Mouse (Mus musculus) liver (tissue): ENCODE results near the gene Edn1.

Experiments used
- DNase-seq: peaks from one replicate; pipeline ENCODE4 v3.0.0-alpha.2; 2020; ENCODE audit warnings: mixed read lengths

Gene Edn1

GRCm38 (mm10) chr13:42317808-42318207 is 16.5 kb downstream of the Edn1 start:
- no peak for DNase-seq

DNA sequence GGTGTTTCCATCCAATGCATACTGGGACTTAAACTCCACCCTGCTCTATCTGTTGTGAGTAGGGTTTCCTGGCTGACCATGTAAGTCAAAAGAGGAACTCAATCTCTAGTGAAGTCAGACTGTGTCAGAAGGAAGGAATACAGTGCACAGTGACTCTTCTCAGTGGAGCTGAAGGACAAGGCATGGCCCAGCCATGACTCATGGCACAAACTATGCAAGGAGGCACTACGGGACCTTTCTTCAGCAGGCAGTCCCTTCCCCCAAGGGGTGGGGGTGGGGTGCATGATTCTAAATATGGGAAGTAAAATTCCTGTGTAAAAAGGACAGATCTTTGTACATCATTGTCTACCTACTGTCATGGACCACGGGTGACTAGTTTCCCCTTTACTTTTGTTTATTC is 27.3 kb downstream of the Edn1 start:
- no peak for DNase-seq

DNA sequence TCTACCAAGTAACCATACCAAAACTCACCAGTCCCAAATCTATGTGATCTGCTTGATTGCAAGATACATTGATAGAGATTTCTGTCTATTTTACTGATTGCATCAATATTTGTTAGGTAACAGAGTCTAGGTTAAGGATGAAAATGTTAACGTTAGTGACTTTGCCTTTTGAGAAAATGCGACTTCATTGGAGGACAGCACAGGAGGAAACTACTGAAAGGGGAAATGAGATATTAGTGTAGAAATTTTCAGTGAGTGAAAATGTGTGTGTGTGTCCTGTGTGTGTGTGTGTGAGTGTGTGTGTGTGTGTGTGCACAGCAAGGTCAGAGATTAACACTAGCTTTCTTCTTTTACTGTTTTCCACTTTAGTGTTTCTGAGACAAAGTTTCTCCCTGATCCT is 29.8 kb downstream of the Edn1 start:
- no peak for DNase-seq

- DNase-seq: no peak
Measured at GRCm38 (mm10) chr13:42334981-42335380, 33.7 kb downstream of the Edn1 start.

GRCm38 (mm10) chr13:42336414-42336813 is 35.1 kb downstream of the Edn1 start:
- DNase-seq: no peak

GRCm38 (mm10) chr13:42337072-42337471 is 35.8 kb downstream of the Edn1 start:
- DNase-seq: no peak

DNA sequence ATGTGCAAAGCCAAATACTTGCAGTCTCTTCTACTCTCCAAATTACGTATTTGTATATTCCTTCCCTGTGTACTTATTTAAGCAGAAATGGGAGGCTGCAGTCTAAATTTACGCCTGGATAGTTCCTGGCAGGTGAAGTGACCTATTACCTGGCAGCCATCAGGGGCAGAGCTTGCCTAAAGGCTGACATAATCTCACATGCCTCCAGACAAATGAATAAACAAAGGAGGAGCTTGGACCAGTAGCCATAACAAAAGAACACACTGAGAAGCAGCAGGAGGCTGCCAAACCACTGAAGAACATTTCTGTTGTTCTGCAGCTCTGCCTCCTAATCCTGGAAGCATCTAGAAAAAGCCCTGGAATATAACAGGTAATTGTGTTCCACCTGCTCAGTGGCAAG is 38.2 kb downstream of the Edn1 start:
- DNase-seq: no peak

DNA sequence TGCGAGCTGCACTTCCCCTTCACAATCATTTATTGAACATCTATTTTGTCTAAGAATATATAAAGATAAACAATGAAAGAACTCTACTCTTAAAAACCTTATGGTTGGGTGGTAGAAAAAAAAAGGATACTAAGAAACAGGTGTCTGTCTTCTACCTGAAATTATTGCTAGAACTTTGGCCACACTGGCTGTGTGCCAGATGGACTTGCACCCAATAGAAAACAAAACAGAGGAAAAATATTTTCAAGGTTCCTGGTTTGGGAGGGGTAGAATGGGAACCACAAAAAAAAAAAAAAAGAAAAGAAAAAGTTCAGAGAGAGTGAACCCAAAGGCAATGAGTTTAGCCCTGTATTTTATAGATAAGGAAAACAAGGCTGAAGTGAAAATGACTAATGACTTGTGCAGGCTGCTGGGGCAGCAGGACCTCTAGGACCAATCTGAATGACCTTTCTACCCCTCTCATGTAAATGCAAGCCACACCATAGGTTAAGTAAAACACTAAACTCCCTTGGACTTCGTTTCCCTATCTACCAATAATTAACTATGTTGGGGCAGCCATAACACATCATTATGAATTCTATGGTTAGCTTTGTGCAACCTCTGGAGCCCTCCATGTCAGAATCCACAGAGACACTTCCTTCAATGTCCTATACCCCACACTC is 40.7 kb downstream of the Edn1 start:
- no peak for DNase-seq

GRCm38 (mm10) chr13:42345439-42345838 is 44.2 kb downstream of the Edn1 start:
- DNase-seq: no peak

DNA sequence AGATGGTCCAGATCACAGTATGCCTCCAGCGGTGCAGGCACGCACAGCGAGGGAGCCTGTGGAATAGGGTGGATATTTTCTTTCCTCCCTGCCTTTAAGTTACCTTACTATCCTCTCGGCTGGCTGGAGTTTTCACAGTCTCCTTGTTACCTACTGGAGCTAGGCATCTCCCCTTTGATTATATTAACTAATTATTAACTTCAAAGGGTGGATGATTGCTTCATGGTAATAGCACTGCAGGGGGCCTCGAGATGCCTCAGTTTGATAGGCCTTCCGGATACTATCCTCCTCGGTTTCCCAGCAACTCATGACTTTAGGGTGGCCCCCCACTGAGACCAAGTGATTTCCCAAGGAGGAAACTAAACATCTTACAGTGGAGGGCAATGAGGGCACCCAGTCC is 45.1 kb downstream of the Edn1 start:
- no peak for DNase-seq

GRCm38 (mm10) chr13:42351675-42352074 is 50.4 kb downstream of the Edn1 start:
- no peak for DNase-seq
